Mouse (Mus musculus) hindbrain, embryonic 13.5 days (tissue): ENCODE data around the gene Atad5. TPM values are rescaled to one million over a fixed set of nuclear protein-coding genes. Genes with fewer than 3 reads are reported as not detected.
"Not testable (repeated sequence)": the region's sequence is repeated elsewhere in the genome, so short reads cannot be mapped to it uniquely, and the experiment has no call there.

Experiments
- ATAC-seq: fragments of 200-750 bp; cut with Nextera tagmentation; 2 replicates; pipeline ENCODE4 v1.8.0; 2017; ENCODE audit warnings: moderate TSS enrichment; ENCODE audit not compliant: low FRiP score
- H3K27ac ChIP-seq: fragments of 300-500 bp; sonication (generic); 2 replicates; pipeline ENCODE4 v1.5.1; 2015; ENCODE audit warnings: inconsistent platforms, mild to moderate bottlenecking, moderate library complexity
- H3K27me3 ChIP-seq: fragments of 300-500 bp; sonication (generic); 2 replicates; pipeline ENCODE4 v1.6.1; 2015; ENCODE audit warnings: mild to moderate bottlenecking, inconsistent platforms
- H3K36me3 ChIP-seq: fragments of 300-500 bp; sonication (generic); 2 replicates; pipeline ENCODE4 v1.6.1; 2015; ENCODE audit warnings: mild to moderate bottlenecking, inconsistent platforms
- H3K4me1 ChIP-seq: fragments of 300-500 bp; sonication (generic); replicated peaks from 2 replicates; pipeline ENCODE4 v1.6.1; 2015; ENCODE audit warnings: inconsistent platforms
- H3K4me2 ChIP-seq: fragments of 300-500 bp; sonication (generic); 2 replicates; pipeline ENCODE4 v1.6.1; 2015; ENCODE audit warnings: inconsistent platforms, mild to moderate bottlenecking, moderate library complexity
- H3K4me3 ChIP-seq: fragments of 300-500 bp; sonication (generic); 2 replicates; pipeline ENCODE4 v1.5.1; 2015; ENCODE audit warnings: mild to moderate bottlenecking, inconsistent platforms
- H3K9ac ChIP-seq: fragments of 300-500 bp; sonication (generic); 2 replicates; pipeline ENCODE4 v1.6.1; 2015; ENCODE audit warnings: mild to moderate bottlenecking, inconsistent platforms
- H3K9me3 ChIP-seq: fragments of 300-500 bp; sonication (generic); 2 replicates; pipeline ENCODE4 v1.6.1; 2016; ENCODE audit warnings: inconsistent platforms
- WGBS: fragments of 180-500 bp; shearing (Covaris S2); methylation state at CpG from one replicate; pipeline ENCODE4 v1.1.7; 2015; 5-methylcytosine and 5-hydroxymethylcytosine counted together
- polyA plus RNA-seq: library from polyadenylated mRNA; unstranded; fragments of >200 nt; fragmentation: Nextera tagmentation; extraction: Ambion mirVana; gene quantifications from 2 replicates; pipeline ENCODE4 v1.2.1, GENCODE M21; 2015

Atad5 gene
- 6.1 and 6.3 TPM in 2 replicates for polyA plus RNA-seq

DNA sequence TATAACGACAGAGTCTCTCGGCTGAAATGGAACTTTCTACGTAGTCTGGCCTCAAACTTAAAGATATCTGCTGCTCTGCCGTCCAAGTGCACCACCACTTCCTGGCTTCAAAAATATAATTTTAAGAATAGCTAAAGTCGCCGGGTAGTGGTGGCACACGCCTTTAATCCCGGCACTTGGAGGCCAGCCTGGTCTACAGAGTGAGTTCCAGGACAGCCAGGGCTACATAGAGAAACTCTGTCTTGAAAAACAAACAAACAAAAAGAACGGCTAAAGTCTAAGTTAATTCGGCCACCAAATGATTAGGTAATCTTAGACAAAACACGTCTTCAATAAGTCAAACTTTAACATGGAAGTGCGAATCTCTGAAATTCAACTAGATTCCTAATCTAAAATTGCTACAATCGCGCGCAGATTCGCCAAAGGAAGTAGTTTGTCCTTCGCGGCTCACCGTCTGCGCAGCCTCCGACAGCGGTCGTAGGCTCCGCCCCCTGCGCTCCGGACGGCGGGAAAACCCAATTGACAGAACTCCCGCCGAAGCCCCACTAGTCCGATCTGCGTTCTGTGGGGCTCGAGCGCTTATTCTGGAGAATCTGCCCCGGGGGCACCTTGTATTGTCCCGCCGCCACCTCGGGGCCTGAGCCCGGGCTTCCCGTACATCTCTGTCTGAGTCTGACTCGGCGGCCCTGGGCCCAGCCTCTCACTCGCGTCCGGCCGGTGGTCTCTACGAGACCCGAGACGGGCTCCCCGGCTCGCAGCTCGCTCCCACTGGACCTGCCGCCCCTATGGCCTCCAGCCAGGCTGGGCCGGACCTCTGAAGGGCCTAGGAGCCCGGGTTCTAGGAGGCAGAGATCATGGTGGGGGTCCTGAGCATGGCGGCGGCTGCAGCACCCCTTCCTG lies at the start of gene Atad5:
Gene Atad5, plus strand, starts transcription at position 484 of the 900 bp plus-strand sequence.
- Histone ChIP-seq H3K9me3 (no peaks in the 10 kb centered on the region), H3K4me3 (peak within 1 kb of the TSS; percentile 98), H3K4me2 (peak within 1 kb of the TSS; percentile 92), H3K27me3 (no peaks in the 10 kb centered on the region), H3K36me3 (no peaks in the 10 kb centered on the region), H3K4me1 (peaks cover 16% of the 10 kb centered on the region), H3K27ac (peak within 1 kb of the TSS; percentile 3; the same call in 1 of the 2 replicates), H3K9ac (peak within 1 kb of the TSS; percentile 92)
- WGBS, result 6% methylated on average over 57 of the region's 57 CpGs
- peak; percentile 84 for ATAC-seq

DNA sequence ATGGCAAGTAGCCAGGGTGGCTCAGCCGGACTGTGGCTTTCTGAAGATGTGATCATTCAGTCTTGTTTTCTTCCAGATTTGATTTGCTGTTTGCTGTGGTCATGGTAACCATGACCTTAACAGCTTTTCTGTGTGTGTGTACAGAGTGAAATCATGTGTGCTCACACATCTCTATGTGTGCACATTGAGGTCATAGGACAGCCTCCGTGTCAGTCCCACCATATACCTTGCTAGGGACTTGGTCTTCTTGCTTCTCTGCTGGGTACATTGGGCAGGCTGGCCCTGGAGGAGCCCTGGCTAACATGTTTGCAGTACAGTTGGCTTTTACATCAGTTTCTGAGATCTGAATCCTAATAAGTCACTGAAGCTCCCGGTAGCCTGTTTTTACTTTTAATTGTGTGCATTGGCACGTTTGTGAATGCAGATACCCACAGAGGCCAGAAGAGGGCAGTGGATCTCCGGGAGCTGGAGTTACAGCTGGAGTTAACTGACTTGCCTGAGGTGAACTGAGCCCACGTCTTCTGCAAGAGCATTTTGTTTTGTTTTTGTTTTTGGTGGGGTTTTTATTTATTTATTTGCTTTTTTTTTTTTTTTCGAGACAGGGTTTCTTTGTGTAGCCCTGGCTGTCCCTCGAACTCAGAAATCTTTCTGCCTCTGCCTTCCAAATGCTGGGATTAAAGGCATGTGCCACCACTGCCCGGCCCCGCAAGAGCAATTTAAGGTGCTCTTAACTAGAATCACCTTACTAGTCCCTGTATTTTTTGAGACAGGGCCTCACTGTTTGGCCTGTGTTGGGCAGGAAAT lies 46.4 kb upstream of the Atad5 start:
- H3K4me3 ChIP-seq, result no peak overlapping the region
- no peaks in the 10 kb centered on the region for H3K4me1 ChIP-seq

GRCm38 (mm10) chr11:80043419-80043817 lies 45.8 kb upstream of the Atad5 start:
- no peaks in the 10 kb centered on the region for H3K4me1 ChIP-seq
- 88% methylated on average over 8 of the region's 8 CpGs for WGBS

More for the DNA sequence above, 46.4 kb upstream of the Atad5 start:
- peaks cover 5% of the 10 kb centered on the region for H3K36me3 ChIP-seq
- WGBS, result 52% methylated on average over 10 of the region's 10 CpGs
- no peak for ATAC-seq
- no peak overlapping the region for H3K4me2 ChIP-seq
- H3K27me3 ChIP-seq, result no peaks in the 10 kb centered on the region
- H3K9ac ChIP-seq, result no peak overlapping the region
- no peaks in the 10 kb centered on the region for H3K9me3 ChIP-seq
- H3K27ac ChIP-seq, result no peak overlapping the region

DNA sequence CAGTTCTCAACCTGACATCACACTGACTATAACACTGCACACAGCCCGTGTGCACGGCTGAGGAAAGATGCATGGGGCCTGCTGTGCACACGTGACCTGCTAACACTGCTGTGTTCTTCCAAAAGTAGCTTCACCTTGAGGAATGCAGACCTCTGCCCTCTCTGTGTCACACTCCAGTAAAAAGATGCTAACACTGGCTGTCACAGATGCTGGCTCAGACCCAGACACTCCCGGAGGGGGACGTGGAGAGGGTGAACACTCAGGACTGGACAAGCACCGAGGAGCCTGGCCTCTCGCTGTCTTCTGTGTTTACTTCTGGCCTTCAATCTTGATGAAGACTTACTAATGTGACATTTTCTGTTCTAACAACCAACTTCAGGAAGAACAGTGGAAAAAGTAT lies 42.3 kb upstream of the Atad5 start:
- H3K4me3 ChIP-seq, result no peak overlapping the region
- peaks cover 7% of the 10 kb centered on the region; the same call in 1 of the 2 replicates for H3K4me1 ChIP-seq
- H3K27me3 ChIP-seq, result no peaks in the 10 kb centered on the region
- no peak for ATAC-seq
- H3K9me3 ChIP-seq, result no peaks in the 10 kb centered on the region
- no peak overlapping the region for H3K9ac ChIP-seq
- peaks cover 5% of the 10 kb centered on the region for H3K36me3 ChIP-seq
- H3K27ac ChIP-seq, result no peak overlapping the region
- 87% methylated on average over 7 of the region's 7 CpGs for WGBS
- H3K4me2 ChIP-seq, result no peak overlapping the region

More at GRCm38 (mm10) chr11:80043419-80043817, 45.8 kb upstream of the Atad5 start:
- H3K9ac ChIP-seq, result no peak overlapping the region
- H3K27ac ChIP-seq, result no peak overlapping the region
- H3K4me3 ChIP-seq, result no peak overlapping the region
- H3K36me3 ChIP-seq, result peaks cover 5% of the 10 kb centered on the region
- no peaks in the 10 kb centered on the region for H3K9me3 ChIP-seq
- H3K27me3 ChIP-seq, result no peaks in the 10 kb centered on the region
- no peak for ATAC-seq
- no peak overlapping the region for H3K4me2 ChIP-seq

DNA sequence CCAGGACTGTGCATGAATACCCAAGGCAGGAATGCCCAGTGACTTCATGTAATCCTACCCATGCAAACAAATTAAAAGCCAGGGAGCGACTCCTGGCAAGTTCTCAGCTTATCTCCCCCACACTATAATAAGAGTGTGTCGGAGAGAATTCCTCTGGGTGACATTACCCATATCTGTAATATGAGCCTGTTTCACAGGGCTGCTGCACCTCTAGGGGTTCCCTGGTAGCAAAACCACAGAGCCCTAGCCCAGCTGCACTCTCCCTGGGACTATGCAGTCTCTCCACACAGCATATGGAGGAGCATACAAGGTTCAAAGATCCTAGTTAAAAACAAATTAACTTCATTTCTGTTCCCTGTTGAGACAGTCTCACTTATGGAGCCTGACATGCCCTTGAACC lies 39.1 kb upstream of the Atad5 start:
- WGBS, result 70% methylated on average over 2 of the region's 2 CpGs
- Histone ChIP-seq H3K9ac (no peak overlapping the region), H3K4me1 (peaks cover 7% of the 10 kb centered on the region; the same call in 1 of the 2 replicates), H3K27me3 (no peaks in the 10 kb centered on the region), H3K9me3 (no peaks in the 10 kb centered on the region), H3K4me3 (no peak overlapping the region), H3K4me2 (no peak overlapping the region), H3K36me3 (peaks cover 11% of the 10 kb centered on the region), H3K27ac (no peak overlapping the region)
- ATAC-seq, result no peak

DNA sequence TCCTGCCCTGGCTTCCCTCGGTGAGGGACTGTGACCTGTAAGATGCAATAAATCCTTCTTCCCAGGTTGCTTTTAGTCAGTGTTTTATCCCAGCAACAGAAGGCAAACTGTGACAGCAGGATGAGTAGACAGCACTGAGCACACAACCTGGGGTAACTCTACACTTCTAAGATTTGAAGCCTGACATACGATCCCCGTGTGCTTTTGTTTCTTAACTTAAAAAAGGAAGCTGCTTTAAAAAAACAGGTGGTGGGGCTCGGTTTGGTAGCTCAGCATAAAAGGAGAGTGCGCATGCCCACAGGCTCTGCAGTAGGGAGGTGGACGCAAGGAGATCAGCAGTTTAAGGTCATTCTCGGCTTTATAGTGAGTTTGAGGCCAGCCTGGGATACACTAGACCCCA lies 36.7 kb upstream of the Atad5 start:
- Histone ChIP-seq H3K27me3 (no peaks in the 10 kb centered on the region), H3K36me3 (peaks cover 23% of the 10 kb centered on the region), H3K9me3 (no peaks in the 10 kb centered on the region), H3K4me1 (peaks cover 7% of the 10 kb centered on the region; the same call in 1 of the 2 replicates), H3K4me2 (no peak overlapping the region), H3K27ac (no peak overlapping the region), H3K9ac (no peak overlapping the region), H3K4me3 (no peak overlapping the region)
- WGBS, result 84% methylated on average over 7 of the region's 7 CpGs
- ATAC-seq, result no peak

DNA sequence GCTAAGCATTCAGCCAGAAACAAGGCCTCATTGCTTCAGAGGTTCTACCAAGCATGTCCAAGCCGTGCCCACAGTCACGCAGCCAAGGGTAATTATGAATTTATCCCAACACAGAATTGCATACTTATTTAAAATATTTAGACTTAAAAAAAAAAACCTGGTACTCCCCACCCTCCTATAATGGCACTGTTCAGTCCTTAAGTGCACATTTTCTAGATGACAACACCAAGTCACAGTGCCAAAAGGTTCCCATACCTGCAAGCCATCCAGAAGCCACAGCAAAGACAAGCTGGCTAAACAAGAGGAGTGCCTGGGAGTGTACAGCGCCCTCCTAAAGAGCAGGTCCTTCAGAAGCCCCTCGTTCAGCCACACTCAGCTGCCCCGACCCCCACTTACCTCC lies 36.0 kb upstream of the Atad5 start:
- Histone ChIP-seq H3K36me3 (peaks cover 27% of the 10 kb centered on the region), H3K4me3 (no peak overlapping the region), H3K9ac (no peak overlapping the region), H3K9me3 (no peaks in the 10 kb centered on the region), H3K27me3 (no peaks in the 10 kb centered on the region), H3K27ac (no peak overlapping the region), H3K4me2 (no peak overlapping the region), H3K4me1 (peaks cover 7% of the 10 kb centered on the region; the same call in 1 of the 2 replicates)
- ATAC-seq, result no peak
- WGBS, result 95% methylated on average over 5 of the region's 5 CpGs

GRCm38 (mm10) chr11:80054659-80055058 lies 34.5 kb upstream of the Atad5 start:
- Histone ChIP-seq H3K27ac (no peak overlapping the region), H3K9me3 (no peaks in the 10 kb centered on the region), H3K4me1 (peaks cover 7% of the 10 kb centered on the region; the same call in 1 of the 2 replicates), H3K4me2 (no peak overlapping the region), H3K27me3 (no peaks in the 10 kb centered on the region), H3K9ac (no peak overlapping the region), H3K4me3 (no peak overlapping the region), H3K36me3 (peaks cover 31% of the 10 kb centered on the region)
- WGBS, result 71% methylated on average over 4 of the region's 4 CpGs
- no peak for ATAC-seq

DNA sequence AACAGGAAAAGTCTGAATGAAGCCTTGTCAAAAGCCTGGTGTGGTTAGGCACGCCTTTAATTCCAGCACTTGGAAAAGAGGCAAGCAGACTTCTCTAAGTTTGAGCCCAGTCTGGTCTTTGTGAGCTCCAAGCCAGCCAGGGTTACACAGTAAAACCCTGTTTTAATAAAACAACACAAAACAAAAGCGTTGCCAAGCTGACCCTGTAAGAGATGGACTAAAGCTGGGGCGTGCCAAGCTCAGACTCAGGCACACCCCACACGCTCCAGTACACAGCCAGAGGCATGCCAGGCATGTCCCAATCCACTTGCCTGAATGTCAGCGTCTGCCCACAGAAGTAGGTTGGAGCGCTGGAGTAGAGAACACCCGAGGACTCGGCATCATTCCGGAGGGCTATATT lies 33.1 kb upstream of the Atad5 start:
- H3K9ac ChIP-seq, result no peak overlapping the region
- 90% methylated on average over 9 of the region's 9 CpGs for whole genome bisulfite sequencing
- no peak overlapping the region for H3K27ac ChIP-seq
- no peak overlapping the region for H3K4me3 ChIP-seq
- no peaks in the 10 kb centered on the region for H3K4me1 ChIP-seq
- no peak for ATAC-seq
- H3K9me3 ChIP-seq, result no peaks in the 10 kb centered on the region
- no peak overlapping the region for H3K4me2 ChIP-seq
- peaks cover 36% of the 10 kb centered on the region for H3K36me3 ChIP-seq
- no peaks in the 10 kb centered on the region for H3K27me3 ChIP-seq

GRCm38 (mm10) chr11:80062159-80062558 lies 27.0 kb upstream of the Atad5 start:
- Histone ChIP-seq H3K27ac (no peak overlapping the region), H3K4me2 (no peak overlapping the region), H3K9ac (no peak overlapping the region), H3K36me3 (peaks cover 25% of the 10 kb centered on the region), H3K4me3 (no peak overlapping the region), H3K27me3 (no peaks in the 10 kb centered on the region), H3K9me3 (no peaks in the 10 kb centered on the region), H3K4me1 (no peaks in the 10 kb centered on the region)
- no peak for ATAC-seq
- WGBS, result 72% methylated on average over 4 of the region's 4 CpGs

DNA sequence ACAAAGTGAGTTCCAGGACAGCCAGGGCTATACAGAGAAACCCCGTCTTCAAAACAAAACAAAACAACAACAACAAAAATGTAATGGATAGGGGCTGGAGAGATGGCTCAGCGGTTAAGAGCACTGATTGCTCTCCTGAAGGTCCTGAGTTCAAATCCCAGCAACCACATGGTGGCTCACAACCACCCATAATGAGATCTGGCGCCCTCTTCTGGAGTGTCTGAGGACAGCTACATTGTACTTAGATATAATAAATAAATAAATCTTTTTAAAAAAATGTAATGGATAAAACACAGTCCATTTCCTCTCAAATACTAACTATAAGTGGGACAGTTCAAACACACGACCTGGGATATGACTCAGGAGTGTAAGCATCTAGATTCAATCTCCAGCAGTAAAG lies 22.8 kb upstream of the Atad5 start:
- not testable (repeated sequence) for H3K27ac ChIP-seq, H3K27me3 ChIP-seq, H3K4me1 ChIP-seq, H3K9me3 ChIP-seq, ATAC-seq, H3K4me3 ChIP-seq, H3K9ac ChIP-seq, H3K36me3 ChIP-seq, H3K4me2 ChIP-seq
- WGBS, result 85% methylated on average over 4 of the region's 4 CpGs

- H3K9ac ChIP-seq, result no peak overlapping the region
- no peak for ATAC-seq
- H3K27me3 ChIP-seq, result no peaks in the 10 kb centered on the region
- 91% methylated on average over 5 of the region's 5 CpGs for WGBS
- no peak overlapping the region for H3K4me2 ChIP-seq
- H3K9me3 ChIP-seq, result no peaks in the 10 kb centered on the region
- peaks cover 3% of the 10 kb centered on the region; the same call in 1 of the 2 replicates for H3K36me3 ChIP-seq
- H3K27ac ChIP-seq, result no peak overlapping the region
- H3K4me1 ChIP-seq, result no peaks in the 10 kb centered on the region
- no peak overlapping the region for H3K4me3 ChIP-seq
These were observed 21.6 kb upstream of the Atad5 start for GRCm38 (mm10) chr11:80067558-80067957.
